Comparison of ENCODE assay signal across 11 mouse cellular contexts in genomic region chr19:58244148-58244547, GRCm38 (mm10).
A peak's percentile ranks its signal among the peaks of the same experiment; 100 is the strongest.
DNase-seq lines count a peak whose midpoint lies in the region; ATAC-seq and TF ChIP-seq lines count a peak whose summit lies in the region.
"Had no signal": no experiment of that assay in that cellular context is flagged by ENCODE, and none has a peak within 500 bp of the region (broad histone marks: within the 10 kb centered on the region; RNA-seq: fewer than 3 reads in every experiment).

No protein-coding gene starts in this region.

- ATAC-seq in heart, embryonic 13.5 days (ENCODE audit: extremely low read depth, insufficient number of reproducible peaks, low FRiP score, low TSS enrichment): no peak
- ATAC-seq in heart, embryonic 12.5 days (ENCODE audit: insufficient number of reproducible peaks, low FRiP score): no peak
- ATAC-seq in midbrain, embryonic 13.5 days: no peak
- no peak for ATAC-seq in intestine, postnatal 0 days
- ATAC-seq in stomach, embryonic 15.5 days (ENCODE audit: insufficient read depth, low FRiP score, low read depth): no peak

- no peak for DNase-seq in midbrain, embryonic 10.5 days (ENCODE audit: low spot score)
- DNase-seq in left cerebral cortex, adult 9 months (ENCODE audit: low spot score in 2 of 2): no peak
- DNase-seq in right cerebral cortex, postnatal 4 days: no peak
- DNase-seq: gastrocnemius, postnatal 14 days; heart, postnatal 36 days; lung, postnatal 14 days had no signal

- H3K4me1 ChIP-seq in heart, embryonic 13.5 days: peaks cover 15% of the 10 kb centered on the region
- peaks cover 14% of the 10 kb centered on the region for H3K4me1 ChIP-seq in heart, embryonic 12.5 days (replicated peaks)
- peaks cover 30% of the 10 kb centered on the region for H3K4me1 ChIP-seq in midbrain, embryonic 13.5 days (replicated peaks)
- H3K4me1 ChIP-seq in midbrain, embryonic 10.5 days: peaks cover 17% of the 10 kb centered on the region
- H3K4me1 ChIP-seq in intestine, postnatal 0 days (replicated peaks; ENCODE audit: control insufficient read depth, insufficient read depth, low read length): peaks cover 3% of the 10 kb centered on the region
- H3K4me1 ChIP-seq in stomach, embryonic 15.5 days: 0 out of 2 replicates have a peak, but pooled peaks cover 11% of the 10 kb centered on the region

- no peak overlapping the region for H3K27ac ChIP-seq in heart, embryonic 13.5 days (replicated peaks)
- H3K27ac ChIP-seq in heart, embryonic 12.5 days (ENCODE audit: poor library complexity, severe bottlenecking): no peak overlapping the region
- H3K27ac ChIP-seq in midbrain, embryonic 13.5 days: peak overlapping the region; percentile 10; the same call in 1 of the 2 replicates
- no peak overlapping the region for H3K27ac ChIP-seq in midbrain, embryonic 10.5 days (replicated peaks)
- H3K27ac ChIP-seq in intestine, postnatal 0 days (ENCODE audit: low read depth, low read length): peak overlapping the region; percentile 62
- H3K27ac ChIP-seq in stomach, embryonic 15.5 days: peak overlapping the region; percentile 42

- WGBS in heart, embryonic 13.5 days: 63% methylated on average over 4 of the region's 4 CpGs
- 57% methylated on average over 4 of the region's 4 CpGs for WGBS in heart, embryonic 12.5 days
- 57% methylated on average over 4 of the region's 4 CpGs for WGBS in midbrain, embryonic 13.5 days
- 77% methylated on average over 4 of the region's 4 CpGs for WGBS in midbrain, embryonic 10.5 days
- WGBS in intestine, postnatal 0 days: 49% methylated on average over 4 of the region's 4 CpGs
- WGBS in stomach, embryonic 15.5 days: 49% methylated on average over 4 of the region's 4 CpGs

- no peaks in the 10 kb centered on the region for H3K9me3 ChIP-seq in heart, embryonic 13.5 days
- no peaks in the 10 kb centered on the region for H3K9me3 ChIP-seq in heart, embryonic 12.5 days (replicated peaks)
- H3K9me3 ChIP-seq in midbrain, embryonic 13.5 days: no peaks in the 10 kb centered on the region
- no peaks in the 10 kb centered on the region for H3K9me3 ChIP-seq in midbrain, embryonic 10.5 days (replicated peaks)
- no peaks in the 10 kb centered on the region for H3K9me3 ChIP-seq in intestine, postnatal 0 days (ENCODE audit: control insufficient read depth)
- H3K9me3 ChIP-seq in stomach, embryonic 15.5 days: no peaks in the 10 kb centered on the region

- peak overlapping the region; percentile 34; the same call in 1 of the 2 replicates for H3K9ac ChIP-seq in heart, embryonic 13.5 days
- no peak overlapping the region for H3K9ac ChIP-seq in heart, embryonic 12.5 days
- H3K9ac ChIP-seq in midbrain, embryonic 13.5 days (replicated peaks): no peak overlapping the region
- H3K9ac ChIP-seq in intestine, postnatal 0 days (ENCODE audit: low read depth, low read length): no peak overlapping the region
- no peak overlapping the region for H3K9ac ChIP-seq in stomach, embryonic 15.5 days

- TF ChIP-seq CTCF in intestine, postnatal 0 days (IDR thresholded peaks at IDR 0.05; ENCODE audit: low read depth): no peak

- H3K4me2 ChIP-seq in heart, embryonic 13.5 days: peak overlapping the region; percentile 2; the same call in 1 of the 2 replicates
- H3K4me2 ChIP-seq in heart, embryonic 12.5 days: no peak overlapping the region
- H3K4me2 ChIP-seq in midbrain, embryonic 13.5 days (replicated peaks): no peak overlapping the region
- no peak overlapping the region; the same call in 1 of the 2 replicates for H3K4me2 ChIP-seq in intestine, postnatal 0 days (replicated peaks; ENCODE audit: low read depth)
- H3K4me2 ChIP-seq in stomach, embryonic 15.5 days: no peak overlapping the region

- peaks cover 42% of the 10 kb centered on the region for H3K27me3 ChIP-seq in heart, embryonic 13.5 days (replicated peaks)
- H3K27me3 ChIP-seq in heart, embryonic 12.5 days (replicated peaks): peaks cover 24% of the 10 kb centered on the region
- 0 out of 2 replicates have a peak, but pooled peaks cover 2% of the 10 kb centered on the region for H3K27me3 ChIP-seq in midbrain, embryonic 13.5 days
- H3K27me3 ChIP-seq in midbrain, embryonic 10.5 days (ENCODE audit: low read depth, poor library complexity, severe bottlenecking): no peaks in the 10 kb centered on the region; the same call in 1 of the 2 replicates
- no peaks in the 10 kb centered on the region for H3K27me3 ChIP-seq in intestine, postnatal 0 days (replicated peaks; ENCODE audit: control insufficient read depth, insufficient read depth, low read length)
- no peaks in the 10 kb centered on the region; the same call in 1 of the 2 replicates for H3K27me3 ChIP-seq in stomach, embryonic 15.5 days (replicated peaks)

- H3K36me3 ChIP-seq in heart, embryonic 13.5 days: no peaks in the 10 kb centered on the region
- no peaks in the 10 kb centered on the region for H3K36me3 ChIP-seq in heart, embryonic 12.5 days
- no peaks in the 10 kb centered on the region for H3K36me3 ChIP-seq in midbrain, embryonic 13.5 days
- no peaks in the 10 kb centered on the region for H3K36me3 ChIP-seq in midbrain, embryonic 10.5 days
- H3K36me3 ChIP-seq in intestine, postnatal 0 days (ENCODE audit: control insufficient read depth, insufficient read depth): no peaks in the 10 kb centered on the region
- H3K36me3 ChIP-seq in stomach, embryonic 15.5 days: no peaks in the 10 kb centered on the region

- no peak overlapping the region for H3K4me3 ChIP-seq in heart, embryonic 13.5 days
- H3K4me3 ChIP-seq in heart, embryonic 12.5 days: no peak overlapping the region
- no peak overlapping the region for H3K4me3 ChIP-seq in midbrain, embryonic 13.5 days (replicated peaks)
- no peak overlapping the region for H3K4me3 ChIP-seq in midbrain, embryonic 10.5 days
- H3K4me3 ChIP-seq in intestine, postnatal 0 days (ENCODE audit: low read depth, low read length): no peak overlapping the region
- no peak overlapping the region for H3K4me3 ChIP-seq in stomach, embryonic 15.5 days (replicated peaks)

Comparison
In these comparisons a context has a peak if more than half of its experiments do, and no peak if none do; other contexts are left out.
1. H3K27ac ChIP-seq: peak in midbrain, embryonic 13.5 days (single experiment), intestine, postnatal 0 days (single experiment) and stomach, embryonic 15.5 days (single experiment); none in heart, embryonic 13.5 days (single experiment), heart, embryonic 12.5 days (single experiment) and midbrain, embryonic 10.5 days (single experiment).